Mouse (Mus musculus) left cerebral cortex, adult 8-10 months (tissue): ENCODE measurements around the gene Zfp518a. TPM values are rescaled to one million over a fixed set of nuclear protein-coding genes. Genes with fewer than 3 reads are reported as not detected.

Experiments
- microRNA-seq, 2 experiments: library from miRNA; unstranded; fragments of <30 nt; microRNA quantifications; one replicate each; pipeline ENCODE4 v1.2.0; 2022
- total RNA-seq, 4 experiments: library from RNA; stranded (reverse); gene quantifications; 2 replicates each; pipeline ENCODE4 v1.2.4; 2022

Zfp518a gene
- total RNA-seq, 4 experiments from 2014 or later = 6.4 to 9.5 (median 8.3) TPM

Small RNA genes lying within 50 kb of the gene (microRNA-seq; reads per million reads assigned to microRNA genes)
- 0 to 0.42 reads per million in 2 experiments for gene Mir8092

Other genes with a start within 250 kb of the Zfp518a start
- gene Cc2d2b, start 146.0 kb upstream of the Zfp518a start, total RNA-seq = 1 to 10 TPM in 1 of 4 experiments, under 1 TPM in 3; 0.53 to 1.1 (median 0.74) TPM
- gene Ccnj, start 63.4 kb upstream of the Zfp518a start, total RNA-seq = 1 to 10 TPM; 6.4 to 7.8 (median 7.2) TPM
- gene Blnk, start 99.8 kb downstream of the Zfp518a start, total RNA-seq = 10 to 100 TPM in 3 of 4 experiments, 1 to 10 TPM in 1; 9.6 to 13.5 (median 10.9) TPM
- not detected for gene Dntt, start 134.6 kb downstream of the Zfp518a start, total RNA-seq
- 10 to 100 TPM; 16.9 to 18.5 (median 18.1) TPM for gene Opalin, start 182.4 kb downstream of the Zfp518a start, total RNA-seq